Mouse (Mus musculus) thymus, adult 18-20 months (tissue): Measurements from ENCODE around the gene Pitpnm2.
"Not testable (repeated sequence)": the region's sequence is repeated elsewhere in the genome, so short reads cannot be mapped to it uniquely, and the experiment has no call there.

Source experiments
- DNase-seq, 2 experiments: peaks; one replicate each; pipeline ENCODE4 v3.0.0; 2022; ENCODE audit warnings: mixed read lengths in 2 of 2

The Pitpnm2 gene

DNA sequence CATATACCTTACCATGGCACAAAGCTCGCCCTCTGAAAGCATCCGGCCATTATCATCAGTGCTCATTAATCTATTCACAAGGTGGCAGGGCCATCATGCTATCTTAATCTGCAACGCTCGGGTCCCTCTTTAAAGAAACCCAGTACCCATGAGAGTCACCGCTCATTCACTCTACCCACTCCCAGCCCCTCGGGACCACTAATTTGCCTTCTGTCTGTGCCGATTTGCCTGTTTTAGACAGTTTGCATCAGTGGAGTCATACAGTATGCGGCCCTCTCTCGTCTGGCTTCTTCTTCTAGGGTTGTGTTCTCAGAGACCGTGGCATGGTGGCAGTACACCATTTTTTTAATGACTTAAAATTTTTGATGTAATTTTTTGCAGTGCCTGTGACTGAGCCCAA is 30.1 kb downstream of the Pitpnm2 start:
- DNase-seq: no peak

DNA sequence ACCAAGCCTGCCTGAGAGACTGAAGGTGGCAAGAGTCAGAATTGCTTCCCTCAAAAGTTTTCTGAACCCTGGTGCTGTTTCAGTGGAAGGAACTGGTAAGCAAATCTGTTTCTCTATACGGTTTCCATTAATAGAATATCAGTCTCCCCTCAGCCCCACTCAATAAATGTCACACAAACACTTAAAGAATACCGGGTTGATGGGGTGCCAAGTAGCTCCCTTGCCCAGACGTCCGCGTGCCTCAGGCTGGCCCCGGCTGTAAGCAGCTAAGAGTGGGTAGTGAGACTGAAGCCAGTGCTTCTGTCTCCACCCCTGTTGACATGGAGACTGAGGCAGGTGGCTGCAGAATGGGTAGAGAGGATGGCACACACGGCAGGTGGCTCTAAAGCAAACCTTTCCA is 30.6 kb downstream of the Pitpnm2 start:
- no peak for DNase-seq

DNA sequence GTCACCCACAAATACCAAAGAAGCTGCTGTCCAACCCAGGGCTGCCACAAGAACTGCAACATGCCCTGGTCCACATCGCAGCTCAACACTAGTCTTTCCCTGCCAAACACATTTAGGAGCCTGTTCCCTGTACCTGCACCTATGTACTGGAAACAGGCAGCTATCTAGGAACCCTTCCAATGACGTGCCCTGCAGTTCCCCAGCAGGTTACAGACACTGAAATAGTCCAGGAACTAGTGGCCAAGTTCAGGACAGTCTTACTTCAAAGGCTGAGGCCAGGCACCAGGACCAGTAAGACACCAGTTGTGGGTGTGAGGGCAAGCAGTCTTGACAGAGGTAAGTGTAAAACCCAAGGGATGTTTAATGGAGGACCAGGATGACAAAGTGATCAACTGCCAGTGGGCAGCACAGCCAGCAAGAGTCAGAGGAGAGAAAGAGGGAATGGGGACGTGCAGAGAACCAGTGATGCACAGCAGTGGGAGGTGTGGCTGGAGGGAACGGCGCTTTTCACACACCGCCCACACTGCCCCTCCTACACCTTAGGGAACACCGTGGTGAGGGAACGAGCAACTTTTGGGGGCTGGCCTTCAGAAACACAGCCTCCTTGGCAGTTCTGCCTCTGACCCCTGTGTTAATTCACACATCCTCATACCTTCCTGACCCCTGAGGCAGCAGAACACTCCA is 31.9 kb downstream of the Pitpnm2 start:
- DNase-seq: no peak

DNA sequence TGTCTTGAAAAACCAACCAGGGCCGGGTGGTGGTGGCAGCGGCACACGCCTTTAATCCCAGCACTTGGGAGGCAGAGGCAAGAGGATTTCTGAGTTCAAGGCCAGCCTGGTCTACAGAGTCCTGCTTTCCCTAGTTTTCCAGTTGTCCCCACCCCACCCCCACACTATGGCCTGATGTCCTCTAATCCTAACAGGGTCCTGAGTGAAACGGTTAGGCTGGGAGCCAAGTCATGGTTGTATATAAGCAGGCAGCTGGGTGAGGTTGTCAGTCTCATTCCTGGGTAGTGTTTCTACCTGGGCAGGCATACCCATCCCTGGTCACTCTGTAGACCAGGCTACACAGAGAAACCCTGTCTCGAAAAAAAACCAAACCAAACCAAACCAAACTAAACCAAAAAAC is 32.5 kb downstream of the Pitpnm2 start:
- DNase-seq: not testable (repeated sequence)

DNA sequence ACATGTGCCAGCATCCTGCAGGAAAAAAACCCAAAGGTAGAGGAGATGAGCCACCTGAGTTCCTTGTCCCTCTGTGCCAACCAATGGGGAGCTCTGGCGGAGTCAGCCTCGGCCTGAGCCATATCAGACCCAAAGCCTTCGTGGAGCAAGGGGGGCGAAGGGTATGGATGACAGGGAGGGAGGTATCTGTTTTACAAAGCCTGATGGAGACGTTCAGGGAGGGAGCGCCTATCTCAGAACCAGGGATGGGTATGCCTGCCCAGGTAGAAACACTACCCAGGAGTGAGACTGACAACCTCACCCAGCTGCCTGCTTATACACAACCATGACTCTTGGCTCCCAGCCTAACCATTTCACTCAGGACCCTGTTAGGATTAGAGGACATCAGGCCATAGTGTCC is 33.2 kb downstream of the Pitpnm2 start:
- DNase-seq: no peak

DNA sequence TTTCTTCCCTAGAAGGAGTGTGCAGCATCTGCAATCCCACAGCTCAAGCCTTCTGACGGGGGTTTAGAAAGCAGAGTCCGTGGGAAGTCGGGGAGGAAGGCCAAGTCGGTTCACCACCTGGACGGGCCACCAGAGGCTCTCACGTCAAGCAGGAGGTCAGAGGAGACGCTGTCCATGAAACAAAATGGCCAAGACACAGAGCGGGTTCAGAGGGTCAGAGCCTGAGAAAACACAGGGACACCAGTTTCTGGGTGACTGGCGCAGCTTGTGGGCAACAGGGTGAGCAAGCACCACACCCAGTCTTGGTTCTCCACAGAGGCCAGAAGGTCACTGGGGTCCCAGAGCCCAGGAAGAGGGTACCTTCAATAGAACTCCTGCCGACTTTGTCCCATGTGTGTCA is 33.9 kb downstream of the Pitpnm2 start:
- DNase-seq: no peak

DNA sequence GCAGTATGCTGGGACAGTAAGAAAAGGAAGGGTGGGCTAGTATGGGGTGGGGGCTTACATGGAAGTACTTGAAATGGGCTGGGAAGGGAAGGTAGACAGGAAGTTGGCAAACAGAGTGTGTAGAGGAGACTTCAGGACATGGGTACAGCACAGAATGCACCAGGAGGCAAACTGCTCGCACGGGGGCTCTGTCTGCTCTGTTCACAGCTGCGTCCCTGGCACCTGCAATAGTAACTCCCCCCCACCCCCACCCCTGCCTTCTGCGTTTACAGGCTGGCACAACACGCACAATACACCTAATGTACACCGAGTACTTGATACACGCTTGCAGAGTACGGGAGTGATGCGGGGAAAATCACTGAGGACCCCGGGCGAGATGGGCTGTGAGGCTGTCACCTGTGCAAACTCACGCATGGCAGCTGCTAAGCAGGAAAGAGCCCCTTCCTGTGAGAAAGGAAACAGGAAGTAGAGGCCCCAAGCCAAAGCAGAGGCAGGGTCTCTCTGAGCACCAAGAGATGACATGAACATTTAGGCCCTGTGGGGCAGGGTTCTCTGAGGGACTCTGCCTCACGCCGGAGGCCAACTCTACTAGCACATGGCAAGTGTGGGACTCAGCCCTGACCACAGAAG is 34.9 kb downstream of the Pitpnm2 start:
- peak; percentile 68 to 86 for DNase-seq

DNA sequence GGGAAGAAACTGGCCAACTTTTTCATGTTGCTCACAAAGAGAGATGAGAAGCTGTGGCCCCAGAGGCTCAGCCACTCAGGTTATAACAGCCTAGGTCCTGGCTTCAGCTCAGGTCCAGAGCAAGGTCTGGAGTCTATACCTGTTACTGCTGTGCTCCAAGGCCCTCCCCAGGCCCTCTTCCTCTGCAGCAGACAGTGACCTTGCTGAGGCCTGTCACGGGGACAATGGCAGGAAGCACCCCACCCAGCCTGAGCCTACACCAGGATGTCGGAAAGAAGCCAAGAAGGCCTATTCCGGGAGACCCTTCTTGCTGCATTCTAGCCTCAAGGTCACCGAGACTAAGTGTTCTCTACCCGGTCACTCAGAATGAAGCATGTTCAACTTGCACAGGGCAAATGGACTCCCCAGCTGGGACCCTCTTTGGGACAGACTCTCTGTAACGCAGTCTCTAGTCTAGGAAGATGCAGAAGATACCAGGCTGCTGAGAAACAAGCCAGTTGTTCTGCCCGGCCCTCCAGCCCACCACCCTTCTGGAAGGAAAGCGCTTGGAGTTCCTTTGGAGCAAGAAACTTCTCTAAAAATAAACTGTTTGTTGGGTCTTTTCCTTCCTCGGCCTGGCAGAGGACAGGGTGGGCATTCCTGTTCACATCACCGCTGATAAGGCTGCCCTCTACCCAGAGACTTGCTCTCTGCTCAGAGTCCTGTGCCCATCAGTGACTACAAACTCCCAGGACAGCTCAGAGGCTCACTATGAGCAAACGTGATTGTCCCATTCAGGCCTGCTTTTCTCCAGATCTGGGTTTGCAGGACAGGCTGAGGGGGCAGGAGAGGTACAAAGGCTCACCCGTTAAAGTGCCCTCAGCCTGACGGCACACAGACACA is 35.7 kb downstream of the Pitpnm2 start:
- peak in 1 of 2 experiments; percentile 78 for DNase-seq

DNA sequence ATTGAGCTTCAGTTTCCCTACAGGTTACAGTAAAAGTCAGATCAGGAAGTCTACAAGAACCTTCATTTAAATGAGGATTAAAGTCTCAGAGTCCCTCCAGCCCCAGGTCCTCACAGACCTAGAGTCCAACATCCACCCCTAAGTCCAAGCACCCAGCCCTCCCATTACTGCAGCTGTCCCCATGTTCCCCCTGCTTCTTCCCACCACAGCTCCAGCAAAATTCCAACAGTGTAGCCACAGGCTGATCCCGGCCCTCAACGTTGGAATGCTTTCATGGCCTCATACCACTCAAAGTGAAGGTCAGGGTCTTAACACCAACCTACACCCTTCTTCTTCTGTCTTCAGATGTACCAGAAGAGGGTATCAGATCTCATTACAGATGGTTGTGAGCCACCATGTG is 37.9 kb downstream of the Pitpnm2 start:
- DNase-seq: no peak

DNA sequence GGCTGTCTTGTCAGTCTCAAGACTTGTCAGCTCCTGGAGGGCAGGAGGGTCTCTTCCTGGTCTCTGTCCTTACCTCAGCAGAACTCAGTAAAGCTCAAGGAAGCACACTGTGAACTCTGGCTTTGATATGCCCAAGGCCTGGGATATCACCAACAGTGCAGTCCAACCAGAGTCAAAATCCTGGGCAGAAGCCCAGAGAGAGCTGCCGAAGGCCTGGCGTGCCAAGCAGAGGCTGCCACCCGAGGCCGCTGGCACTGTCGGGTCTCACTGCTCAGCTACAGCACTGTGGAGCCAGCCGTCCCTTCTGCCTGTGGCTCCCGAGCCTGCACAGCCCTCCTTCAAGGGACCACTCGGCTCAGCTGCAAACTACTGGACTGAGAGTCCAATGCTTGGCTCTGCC is 38.3 kb downstream of the Pitpnm2 start:
- DNase-seq: no peak

DNA sequence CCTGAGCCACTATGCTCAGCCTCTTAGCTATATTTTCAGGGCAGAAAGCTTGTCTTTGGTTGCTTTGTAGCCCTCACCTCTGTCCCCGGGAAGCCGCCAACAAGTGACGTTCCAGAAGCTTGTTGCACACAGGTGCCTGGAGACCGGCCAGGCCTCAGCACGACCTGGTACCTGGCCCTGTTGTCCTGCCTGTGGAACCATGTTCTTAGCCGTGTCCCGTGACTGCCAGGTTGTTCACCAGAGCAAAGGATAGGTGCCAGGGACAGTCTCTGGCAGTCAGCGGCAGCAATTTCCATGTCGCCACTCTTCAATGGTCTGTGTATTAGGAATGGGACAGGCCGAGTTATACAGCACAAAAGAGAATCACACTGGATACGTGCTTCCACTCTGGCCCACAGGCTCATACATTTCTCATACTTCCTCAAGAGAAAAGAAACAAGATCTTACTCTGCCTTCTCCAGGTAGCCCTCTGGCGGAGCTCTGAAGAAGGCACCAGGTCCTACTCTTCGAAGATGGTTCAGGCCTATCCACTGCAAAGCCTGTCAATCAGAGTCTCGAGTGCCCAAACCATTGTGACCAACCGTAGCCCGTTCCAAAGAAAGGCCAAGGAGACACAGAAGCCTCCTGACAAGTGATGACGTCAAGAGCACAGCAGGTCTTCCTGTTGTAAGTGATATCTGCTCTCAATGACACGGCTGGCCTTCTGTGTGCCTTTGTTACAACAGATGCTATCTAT is 39.1 kb downstream of the Pitpnm2 start:
- DNase-seq: no peak

DNA sequence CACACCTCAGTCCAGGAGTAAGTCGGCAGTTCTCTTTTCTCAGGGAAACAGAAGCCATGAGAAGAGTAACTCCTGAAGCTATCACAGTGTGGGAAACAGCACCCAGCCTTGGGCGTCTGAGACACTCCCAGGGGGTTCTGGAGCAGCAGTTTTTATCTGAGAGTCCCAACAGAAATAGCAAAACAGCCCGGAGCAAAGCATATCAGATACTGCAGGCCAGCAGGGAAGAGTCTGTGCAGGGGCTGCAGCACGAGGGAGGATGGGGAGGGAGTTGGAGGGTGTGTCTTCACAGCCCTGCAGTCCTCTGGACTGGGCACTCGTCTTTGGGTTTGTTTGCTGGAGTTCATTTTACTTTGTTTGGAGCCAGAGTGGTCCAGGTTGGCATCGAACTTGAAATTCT is 39.7 kb downstream of the Pitpnm2 start:
- DNase-seq: no peak

DNA sequence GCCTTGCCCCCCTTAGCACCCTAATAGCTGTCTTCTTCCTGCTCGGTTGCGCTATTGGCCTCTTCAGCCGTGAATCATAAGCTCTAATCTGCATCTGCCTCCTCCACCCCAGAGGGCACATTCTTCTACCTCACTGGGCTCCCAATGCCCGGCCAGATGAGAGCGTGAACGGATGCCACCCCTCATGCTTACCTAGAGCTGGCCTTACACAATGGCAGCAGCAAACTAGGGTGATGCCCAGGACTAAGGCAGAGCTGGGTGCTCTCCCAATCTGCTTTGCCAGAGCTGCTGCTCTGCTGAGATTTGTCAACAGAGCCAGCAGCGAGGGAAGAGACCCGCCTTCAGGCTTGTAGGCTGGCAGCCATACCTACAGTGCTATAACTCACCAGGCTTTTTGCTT is 41.5 kb downstream of the Pitpnm2 start:
- DNase-seq: no peak

DNA sequence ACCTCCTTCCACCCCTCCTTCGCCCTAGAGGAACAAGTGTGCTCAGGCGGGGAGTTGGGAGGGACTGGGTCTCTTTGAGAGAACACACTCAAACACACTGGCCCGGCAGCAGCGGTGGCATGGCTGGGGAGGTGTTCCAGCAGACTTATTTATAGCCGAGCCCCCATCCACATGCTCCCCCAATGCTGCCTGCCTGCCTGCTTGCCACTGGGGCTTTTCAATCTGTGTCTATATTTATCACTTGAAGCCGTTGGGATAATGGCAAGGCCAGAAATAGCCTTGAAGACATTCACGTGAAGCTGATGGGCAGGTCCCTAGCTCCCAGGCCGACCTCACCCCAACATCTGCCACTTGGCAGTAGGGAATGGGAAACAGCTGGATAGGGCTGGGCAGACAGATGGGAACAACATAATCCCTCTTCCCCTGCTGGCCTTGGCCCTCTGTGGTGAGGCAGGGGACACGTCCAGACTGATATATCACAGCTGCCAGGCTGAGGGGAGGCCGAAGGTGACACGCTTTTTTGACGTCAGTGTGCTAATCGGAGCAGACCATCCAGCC is 43.0 kb downstream of the Pitpnm2 start:
- DNase-seq: no peak

DNA sequence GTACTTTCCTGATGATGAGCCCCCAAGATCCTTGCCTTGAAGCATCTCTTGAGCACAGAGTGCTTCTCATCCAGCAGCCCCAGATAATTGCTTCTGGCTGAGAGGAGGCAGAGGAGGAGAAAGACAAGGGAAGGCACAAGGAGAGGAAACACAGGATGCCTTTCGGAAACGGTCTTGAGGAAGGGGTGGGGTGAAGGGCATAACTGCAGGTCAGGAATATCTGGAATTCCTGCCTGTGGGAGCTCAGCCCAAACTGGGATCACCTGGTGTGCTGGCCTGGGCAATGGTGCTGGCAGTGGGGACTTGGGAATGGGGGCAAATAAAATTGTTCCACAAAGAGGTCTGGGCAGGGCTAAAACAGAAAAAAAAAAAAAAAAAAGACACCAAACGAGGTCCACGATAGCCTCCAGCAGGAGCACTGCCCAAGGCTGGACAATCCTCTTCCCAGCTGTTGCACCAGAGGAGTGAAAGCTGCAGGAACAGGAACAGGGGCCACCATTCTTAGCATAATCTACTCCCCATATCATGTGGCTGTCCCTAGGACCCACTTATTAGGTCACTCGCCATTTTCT is 43.7 kb downstream of the Pitpnm2 start:
- DNase-seq: no peak

DNA sequence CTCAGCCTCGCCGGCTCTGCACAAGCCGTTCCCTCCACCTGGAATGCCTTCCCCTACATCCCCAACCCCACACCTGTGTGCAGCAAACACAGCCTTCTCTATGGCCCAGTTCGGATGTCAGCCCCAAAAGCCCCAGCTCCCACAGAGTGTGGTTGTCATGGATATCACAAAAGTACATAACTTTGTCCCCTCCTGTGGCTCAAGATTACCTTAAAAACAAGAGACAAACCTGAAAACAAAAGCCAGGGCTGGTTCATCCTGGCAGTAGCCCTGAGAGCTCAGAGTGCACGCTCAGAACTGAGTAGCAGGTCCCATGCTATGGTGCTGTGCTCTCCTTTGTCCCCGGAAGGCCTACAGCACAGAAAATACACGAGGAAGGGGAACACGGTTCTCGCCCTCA is 44.3 kb downstream of the Pitpnm2 start:
- DNase-seq: no peak

DNA sequence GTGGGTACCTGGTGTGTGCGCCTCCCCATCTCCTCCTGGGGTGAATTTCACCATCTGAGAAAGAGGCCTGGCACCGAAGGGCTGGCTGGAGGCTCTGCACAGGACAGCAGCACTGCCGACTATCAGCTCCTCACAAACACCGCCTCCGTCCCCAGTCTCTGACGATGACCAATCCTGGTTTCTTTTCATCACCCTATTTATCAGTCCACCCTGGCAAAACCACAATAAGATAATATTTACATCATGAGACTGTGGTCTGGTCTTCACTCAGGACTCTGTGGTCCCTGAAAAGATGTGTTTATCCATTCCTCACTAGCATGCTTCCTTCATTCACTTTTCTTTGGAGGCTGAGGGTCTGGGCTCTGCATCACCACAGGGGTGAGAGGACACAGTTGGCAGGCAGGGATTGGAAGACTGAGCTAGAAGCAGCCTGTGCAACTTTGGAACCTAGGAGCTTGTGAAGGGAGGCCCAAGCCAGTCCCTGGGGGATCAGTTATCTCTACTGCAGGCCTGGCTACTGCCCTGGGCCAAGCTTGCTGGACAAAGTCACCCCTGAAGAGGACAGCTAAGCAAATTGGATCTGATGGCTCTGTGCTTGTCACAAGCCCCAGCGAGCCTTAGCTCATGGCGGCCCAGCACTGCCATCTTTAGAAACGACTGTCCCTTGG is 45.3 kb downstream of the Pitpnm2 start:
- DNase-seq: no peak

DNA sequence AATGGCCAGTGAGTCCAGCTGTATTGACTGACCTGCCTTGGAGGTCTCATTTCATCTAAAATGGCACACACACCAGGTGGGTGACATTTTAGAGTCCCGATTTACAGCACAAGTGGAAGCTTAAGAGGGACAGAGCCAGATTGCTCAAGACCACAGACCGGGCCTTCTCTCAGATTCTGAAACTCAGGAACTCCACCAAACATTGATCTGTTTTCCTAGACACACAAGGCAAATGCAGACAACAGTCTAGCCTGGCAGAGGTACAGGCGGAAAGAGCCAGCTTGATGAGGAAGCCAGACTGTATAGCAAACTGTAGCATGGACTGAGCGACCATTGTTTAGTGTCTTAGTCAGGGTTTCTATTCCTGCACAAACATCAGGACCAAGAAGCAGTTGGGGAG is 46.3 kb downstream of the Pitpnm2 start:
- DNase-seq: no peak

DNA sequence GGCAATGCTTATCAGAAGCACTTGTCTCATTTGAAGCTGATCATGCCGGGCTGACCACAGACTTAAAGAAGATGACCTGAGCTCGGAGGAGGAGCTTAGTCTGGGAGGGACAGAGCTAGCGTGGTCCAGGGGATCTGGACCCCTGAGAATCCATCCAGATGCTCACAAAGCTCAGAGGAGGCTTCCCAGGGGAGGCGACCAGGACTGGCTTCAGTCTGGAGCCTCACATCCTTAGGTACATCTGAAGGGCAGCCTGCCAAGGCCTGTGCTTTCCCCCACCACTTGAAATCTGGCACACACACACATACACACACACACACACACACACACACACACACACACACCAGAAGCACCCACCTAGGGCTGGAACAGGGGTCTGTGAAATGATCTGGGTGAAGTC is 47.5 kb downstream of the Pitpnm2 start:
- no peak for DNase-seq

DNA sequence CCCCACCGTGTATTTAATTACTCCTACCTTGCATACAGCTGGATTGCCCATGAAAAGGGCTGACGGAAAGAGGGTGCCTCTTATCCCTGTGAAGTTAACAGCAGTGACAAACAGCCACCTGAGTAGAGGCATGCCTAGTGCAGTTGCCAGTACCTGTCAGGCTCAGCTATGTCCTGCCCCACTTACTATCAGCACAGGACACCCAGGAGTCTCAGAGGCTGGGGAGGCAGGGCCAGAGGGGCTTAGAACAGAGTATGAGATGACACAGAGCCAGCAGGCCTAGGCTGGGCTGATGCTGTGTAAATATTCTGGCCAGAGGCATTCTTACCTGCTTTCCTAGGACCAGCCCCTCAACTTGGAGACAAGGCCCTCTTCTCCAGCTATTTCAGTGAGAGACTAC is 48.0 kb downstream of the Pitpnm2 start:
- no peak for DNase-seq

DNA sequence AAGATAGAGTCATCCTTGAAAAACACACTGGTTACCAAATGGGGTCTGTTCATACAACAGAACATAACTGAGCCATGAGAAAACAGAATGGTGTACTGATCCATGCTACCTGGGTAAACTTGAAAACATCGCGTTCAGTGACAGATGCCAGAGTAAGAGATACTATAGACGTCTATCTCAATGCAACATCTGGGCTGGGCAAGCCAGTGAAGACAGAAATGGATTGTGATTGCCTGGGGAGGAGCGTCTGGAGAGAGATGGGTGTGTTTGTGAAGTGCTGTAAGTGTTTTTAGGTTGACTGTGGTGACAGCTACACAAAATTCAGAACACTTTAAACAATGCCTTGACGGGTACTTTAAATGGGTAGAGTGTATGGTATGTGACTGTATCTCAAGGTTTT is 48.7 kb downstream of the Pitpnm2 start:
- no peak for DNase-seq

DNA sequence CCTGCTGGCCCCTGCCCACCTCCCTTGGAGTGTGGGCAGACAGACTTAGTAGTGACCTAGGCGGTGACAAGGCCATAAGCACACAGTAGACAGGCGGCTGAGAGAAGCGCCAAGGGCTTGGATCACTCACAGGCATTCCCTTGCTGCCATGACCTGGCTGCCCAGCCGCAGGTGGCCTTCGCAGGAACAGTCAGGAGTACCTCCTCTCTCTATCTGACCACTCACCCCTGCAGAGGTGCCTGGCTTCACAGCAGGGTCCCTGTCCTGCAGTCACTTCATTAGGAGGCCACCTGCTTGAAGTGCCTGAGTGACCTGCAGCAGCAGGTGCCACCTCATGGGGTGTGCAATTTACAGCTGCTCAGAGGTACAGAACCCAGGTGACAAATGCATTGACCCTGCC is 50.4 kb downstream of the Pitpnm2 start:
- no peak for DNase-seq
